Comparison of ENCODE assay signal across 24 mouse cellular contexts in the genomic region with DNA sequence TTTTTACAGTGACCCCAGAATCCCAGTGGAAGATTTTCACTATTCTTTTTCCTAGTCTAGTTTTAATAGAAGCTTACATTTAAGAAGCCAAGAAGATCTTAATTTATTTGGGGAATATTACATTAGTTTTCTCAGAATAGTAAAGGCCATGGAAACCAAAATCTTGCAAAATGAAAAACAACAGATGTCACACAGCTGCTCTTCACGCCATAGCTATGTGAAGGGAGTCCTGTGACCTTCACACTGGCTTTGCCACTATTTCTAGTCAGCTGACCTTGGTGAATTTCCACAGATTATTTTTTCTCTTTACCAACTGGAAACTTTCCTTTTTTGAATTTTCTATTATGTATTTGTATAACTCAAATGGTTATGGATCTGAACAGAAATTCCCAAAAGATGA.
DNase-seq lines count a peak whose midpoint lies in the region; TF ChIP-seq lines count a peak whose summit lies in the region.
"Had no signal": no experiment of that assay in that cellular context is flagged by ENCODE, and none has a peak within 500 bp of the region (broad histone marks: within the 10 kb centered on the region; RNA-seq: fewer than 3 reads in every experiment).

No protein-coding gene starts in this region.

- no peaks in the 10 kb centered on the region for H3K9me3 ChIP-seq in ES-E14 (ENCODE audit: control insufficient read depth, insufficient read depth, low read depth, low read length)
- H3K9me3 ChIP-seq: embryonic facial prominence, embryonic 12.5 days; forebrain, embryonic 12.5 days; limb, embryonic 13.5 days; liver, embryonic 13.5 days; neural tube, embryonic 15.5 days had no signal

- no peak overlapping the region for H3K4me3 ChIP-seq in ES-E14 (ENCODE audit: insufficient read depth in 1 of 2, low read depth in 1 of 2, low read length in 2 of 2, poor library complexity in 1 of 2, severe bottlenecking in 1 of 2)
- H3K4me3 ChIP-seq: embryonic facial prominence, embryonic 12.5 days; erythroblast, embryonic 14.5 days; forebrain, embryonic 12.5 days; layer of hippocampus, adult 2 months; limb, embryonic 13.5 days; liver, embryonic 13.5 days; neural tube, embryonic 15.5 days had no signal

- peak overlapping the region; percentile 12; the same call in 1 of the 2 replicates for H3K27ac ChIP-seq in ES-E14 (ENCODE audit: insufficient read depth, low read depth, low read length, poor library complexity, severe bottlenecking)
- H3K27ac ChIP-seq: embryonic facial prominence, embryonic 12.5 days; forebrain, embryonic 12.5 days; hindbrain, embryonic 14.5 days; kidney, postnatal 0 days; layer of hippocampus, adult 2 months; limb, embryonic 13.5 days; liver, embryonic 13.5 days; macrophage; neural tube, embryonic 15.5 days; stomach, postnatal 0 days had no signal

- H3K9ac ChIP-seq in ES-E14 (ENCODE audit: insufficient read depth, low read depth, low read length, poor library complexity, severe bottlenecking) = no peak overlapping the region
- H3K9ac ChIP-seq: embryonic facial prominence, embryonic 12.5 days; forebrain, embryonic 12.5 days; hindbrain, embryonic 14.5 days; limb, embryonic 13.5 days; liver, embryonic 13.5 days; lung, embryonic 14.5 days; neural tube, embryonic 15.5 days had no signal

- intact Hi-C loops in heart, postnatal 36 days (cut with DNase I) = no loop called here
- intact Hi-C loops in left cerebral cortex, postnatal 10 days (cut with DNase I) = no loop called here

- in situ Hi-C loops in ES-E14 (cut with MboI; ENCODE audit: low sequenced_read_pairs in 2 of 2, unreplicated experiment in 2 of 2) = no loop called here

- H3K36me3 ChIP-seq in ES-E14 (ENCODE audit: control insufficient read depth, insufficient read depth, low read length, poor library complexity, severe bottlenecking) = no peaks in the 10 kb centered on the region
- H3K36me3 ChIP-seq: embryonic facial prominence, embryonic 12.5 days; forebrain, embryonic 12.5 days; limb, embryonic 13.5 days; liver, embryonic 13.5 days; neural tube, embryonic 15.5 days had no signal

- H3K4me1 ChIP-seq in ES-E14 (ENCODE audit: control insufficient read depth in 2 of 2, insufficient read depth in 2 of 2, low read length in 2 of 2, poor library complexity in 1 of 2) = peaks cover 1 to 12% of the 10 kb centered on the region in 2 experiments; a peak in 3 of 4 replicates
- H3K4me1 ChIP-seq: embryonic facial prominence, embryonic 12.5 days; forebrain, embryonic 12.5 days; limb, embryonic 13.5 days; liver, embryonic 13.5 days; neural tube, embryonic 15.5 days had no signal

- peak; percentile 2 for DNase-seq in adrenal gland, postnatal 10 days
- no peak for DNase-seq in adrenal gland, adult 18-20 months (ENCODE audit: low spot score in 2 of 2)
- DNase-seq in heart, adult 18-20 months = peak; percentile 42 to 50
- no peak for DNase-seq in heart, postnatal 36 days
- DNase-seq in kidney, postnatal 14 days = peak; percentile 2
- DNase-seq in kidney, adult 11 months = no peak
- DNase-seq in ES-E14 (ENCODE audit: low read depth, low spot score) = no peak
- DNase-seq in left cerebral cortex, postnatal 10 days (ENCODE audit: extremely low spot score in 1 of 2, low spot score in 2 of 2) = no peak
- DNase-seq: cerebellum, adult 18-20 months; cerebellum, postnatal 14 days; kidney, adult 2 months; liver, embryonic 13.5 days; lung, embryonic 14.5 days; thymus, adult 2 months had no signal

TF ChIP-seq in ES-E14, 5 proteins besides CTCF, POLR2A, EP300 and RAD21:
- no peak for TF ChIP-seq HCFC1 (IDR thresholded peaks at IDR 0.05; ENCODE audit: borderline replicate concordance, insufficient read depth, low read length)
- no peak for TF ChIP-seq ZC3H11A (IDR thresholded peaks at IDR 0.05; ENCODE audit: borderline replicate concordance, low read depth, low read length)
- TF ChIP-seq ZNF384 (IDR thresholded peaks at IDR 0.05; ENCODE audit: low read depth, low read length) = no peak
- TF ChIP-seq MAFK (IDR thresholded peaks at IDR 0.05; ENCODE audit: insufficient read depth, low read depth, low read length) = no peak
- TF ChIP-seq CHD2 (IDR thresholded peaks at IDR 0.05; ENCODE audit: low read depth, low read length) = no peak

Comparison
In these comparisons a context has a peak if more than half of its experiments do, and no peak if none do; other contexts are left out.
1. DNase-seq: peak in adrenal gland, postnatal 10 days (single experiment), heart, adult 18-20 months (2 of 2) and kidney, postnatal 14 days (single experiment); none in adrenal gland, adult 18-20 months (0 of 2), heart, postnatal 36 days (0 of 2), kidney, adult 11 months (single experiment), ES-E14 (single experiment) and left cerebral cortex, postnatal 10 days (0 of 2).